ENCODE assay signal across 9 mouse cellular contexts in the genomic region with DNA sequence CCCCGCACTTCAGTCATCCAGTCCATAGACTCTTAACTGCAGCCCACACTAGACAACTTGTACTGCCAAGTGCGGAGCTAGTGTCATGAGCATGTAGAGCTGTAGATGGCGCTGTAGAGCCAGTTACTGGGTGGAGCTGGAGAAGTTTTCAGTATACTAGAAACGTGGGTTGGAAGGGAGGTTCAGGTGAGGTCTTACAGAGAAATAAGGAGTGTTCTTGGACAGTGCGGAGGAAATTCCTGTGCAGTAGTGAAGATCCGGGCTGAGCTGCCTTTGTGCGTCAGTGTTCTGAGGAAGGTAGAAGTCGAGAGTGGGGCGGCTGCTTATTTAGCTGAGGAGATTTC. TPM values are rescaled to one million over a fixed set of nuclear protein-coding genes. Genes with fewer than 3 reads are reported as not detected.
DNase-seq lines count a peak whose midpoint lies in the region; TF ChIP-seq lines count a peak whose summit lies in the region.
"Had no signal": no experiment of that assay in that cellular context is flagged by ENCODE, and none has a peak within 500 bp of the region (broad histone marks: within the 10 kb centered on the region; RNA-seq: fewer than 3 reads in every experiment).

No protein-coding gene starts in this region.

- H3K4me3 ChIP-seq in E14TG2a.4 (replicated peaks; ENCODE audit: low read length), result no peak overlapping the region
- no peak overlapping the region for H3K4me3 ChIP-seq in heart, embryonic 10.5 days
- no peak overlapping the region for H3K4me3 ChIP-seq in limb, embryonic 10.5 days
- H3K4me3 ChIP-seq: embryonic facial prominence, embryonic 13.5 days had no signal

- peak; percentile 45 for DNase-seq in gastrocnemius, postnatal 10 days
- no peak for DNase-seq in gastrocnemius, adult 8-10 months (ENCODE audit: low spot score in 2 of 2)
- DNase-seq in brain, adult 2 months (ENCODE audit: low read depth, low spot score), result peak; percentile 74
- DNase-seq in heart, embryonic 10.5 days (ENCODE audit: low spot score), result peak; percentile 76
- DNase-seq in limb, embryonic 10.5 days (ENCODE audit: low spot score), result peak; percentile 65
- peak; percentile 21 for DNase-seq in ovary, adult 18-20 months (ENCODE audit: low spot score)
- peak; percentile 60 for DNase-seq in urinary bladder, postnatal 25 days (ENCODE audit: low spot score)

- H3K36me3 ChIP-seq in E14TG2a.4 (ENCODE audit: insufficient read depth, low read length), result no peaks in the 10 kb centered on the region
- H3K36me3 ChIP-seq in heart, embryonic 10.5 days, result no peaks in the 10 kb centered on the region
- no peaks in the 10 kb centered on the region for H3K36me3 ChIP-seq in limb, embryonic 10.5 days
- H3K36me3 ChIP-seq: embryonic facial prominence, embryonic 13.5 days had no signal

- 45% methylated on average over 9 of the region's 9 CpGs for WGBS in heart, embryonic 10.5 days
- WGBS in limb, embryonic 10.5 days, result 52% methylated on average over 9 of the region's 9 CpGs

- peaks cover 19% of the 10 kb centered on the region for H3K27me3 ChIP-seq in E14TG2a.4 (ENCODE audit: insufficient read depth, low read length)
- H3K27me3 ChIP-seq in heart, embryonic 10.5 days (ENCODE audit: insufficient read depth, poor library complexity, severe bottlenecking), result 0 out of 2 replicates have a peak, but pooled peaks cover 16% of the 10 kb centered on the region
- H3K27me3 ChIP-seq in limb, embryonic 10.5 days (ENCODE audit: low read depth, poor library complexity, severe bottlenecking), result peaks cover 33% of the 10 kb centered on the region

- peak; percentile 85 for TF ChIP-seq CTCF in E14TG2a.4 (conservative IDR thresholded peaks at IDR 0.05; ENCODE audit: low read length)

- no peaks in the 10 kb centered on the region for H3K9me3 ChIP-seq in E14TG2a.4 (ENCODE audit: low read length)
- no peaks in the 10 kb centered on the region for H3K9me3 ChIP-seq in heart, embryonic 10.5 days
- no peaks in the 10 kb centered on the region for H3K9me3 ChIP-seq in limb, embryonic 10.5 days (replicated peaks)
- H3K9me3 ChIP-seq: embryonic facial prominence, embryonic 13.5 days had no signal

- H3K4me1 ChIP-seq in E14TG2a.4 (replicated peaks; ENCODE audit: low read depth, low read length), result peaks cover 58% of the 10 kb centered on the region
- peaks cover 20% of the 10 kb centered on the region for H3K4me1 ChIP-seq in heart, embryonic 10.5 days
- H3K4me1 ChIP-seq in limb, embryonic 10.5 days, result peaks cover 32% of the 10 kb centered on the region

- H3K27ac ChIP-seq in heart, embryonic 10.5 days, result no peak overlapping the region
- H3K27ac ChIP-seq in limb, embryonic 10.5 days, result no peak overlapping the region
- H3K27ac ChIP-seq: embryonic facial prominence, embryonic 13.5 days had no signal

RNA-seq across cellular contexts. Expression of a gene that starts 2.7 kb away (rescaled TPM):
- total RNA-seq in gastrocnemius, postnatal 10 days (2021), result under 1 TPM; 0.25 to 0.47 TPM
- not detected for total RNA-seq in gastrocnemius, adult 8-10 months (2022)
- polyA plus RNA-seq in heart, embryonic 10.5 days (2016; fragmentation: Nextera tagmentation; extraction: Ambion mirVana), result 1.7 and 2.6 TPM in 2 replicates
- polyA plus RNA-seq in limb, embryonic 10.5 days (2016; fragmentation: Nextera tagmentation; extraction: Ambion mirVana), result 1.1 and 1.2 TPM in 2 replicates

RNA-seq across cellular contexts. Expression of a gene that starts 38.2 kb away (rescaled TPM):
- 10 to 100 TPM; 14.4 to 16.0 TPM for total RNA-seq in gastrocnemius, postnatal 10 days (2021)
- 10 to 100 TPM in 2 of 4 experiments, 1 to 10 TPM in 2; 9.5 to 11.0 (median 10.3) TPM for total RNA-seq in gastrocnemius, adult 8-10 months (2022)
- 23.8 and 31.7 TPM in 2 replicates for polyA plus RNA-seq in heart, embryonic 10.5 days (2016; fragmentation: Nextera tagmentation; extraction: Ambion mirVana)
- 38.5 and 40.5 TPM in 2 replicates for polyA plus RNA-seq in limb, embryonic 10.5 days (2016; fragmentation: Nextera tagmentation; extraction: Ambion mirVana)

Comparison
In these comparisons a context has a peak if more than half of its experiments do, and no peak if none do; other contexts are left out.
1. DNase-seq: peak in gastrocnemius, postnatal 10 days (single experiment), brain, adult 2 months (single experiment), heart, embryonic 10.5 days (single experiment), limb, embryonic 10.5 days (single experiment), ovary, adult 18-20 months (single experiment) and urinary bladder, postnatal 25 days (single experiment); none in gastrocnemius, adult 8-10 months (0 of 2).